Mouse (Mus musculus) CH12.LX (cell line): ENCODE measurements around the gene Artn.

Source experiments
- CTCF ChIP-seq, 2 experiments: IDR thresholded peaks in 1 of 2; conservative IDR thresholded peaks in 1 of 2; 2 replicates each; pipeline ENCODE4 v1.5.1; 2011 to 2012; ENCODE audit warnings: low read depth in 2 of 2, low read length in 2 of 2, improper control_type of control experiment in 1 of 2, inconsistent platforms in 1 of 2, mild to moderate bottlenecking in 1 of 2, moderate library complexity in 1 of 2
- HCFC1 ChIP-seq: IDR thresholded peaks from 2 replicates; pipeline ENCODE4 v1.6.1; 2012; ENCODE audit warnings: low read depth, mild to moderate bottlenecking, inconsistent platforms, low read length, improper control_type of control experiment
- MAX ChIP-seq: IDR thresholded peaks from 2 replicates; pipeline ENCODE4 v1.6.1; 2011; ENCODE audit warnings: low read length, improper control_type of control experiment
- MXI1 ChIP-seq: IDR thresholded peaks from 2 replicates; pipeline ENCODE4 v1.6.1; 2011; ENCODE audit warnings: mild to moderate bottlenecking, low read depth, low read length, improper control_type of control experiment
- POLR2A ChIP-seq: IDR thresholded peaks from 2 replicates; pipeline ENCODE4 v1.6.1; 2011; ENCODE audit warnings: low read depth, mild to moderate bottlenecking, improper control_type of control experiment, low read length

GRCm38 (mm10) chr4:117926545-117927482 lies 2.7 kb downstream of the Artn start:
- TF ChIP-seq POLR2A (no peak), HCFC1 (no peak), MXI1 (no peak), MAX (no peak), CTCF (conservative IDR thresholded peaks at IDR 0.05 in 1 of 2, IDR thresholded peaks at IDR 0.05 in 1 of 2; ENCODE audit: low read depth in 2 of 2, low read length in 2 of 2) (no peak)
